Mouse (Mus musculus) kidney, postnatal 36 days (tissue): ENCODE measurements around the gene Col26a1.
"Not testable (repeated sequence)": the region's sequence is repeated elsewhere in the genome, so short reads cannot be mapped to it uniquely, and the experiment has no call there.

Experiments used
- DNase-seq, 2 experiments: peaks; one replicate each; pipeline ENCODE4 v3.0.0; 2021 to 2022; ENCODE audit warnings: mixed read lengths in 2 of 2

Gene Col26a1

DNA sequence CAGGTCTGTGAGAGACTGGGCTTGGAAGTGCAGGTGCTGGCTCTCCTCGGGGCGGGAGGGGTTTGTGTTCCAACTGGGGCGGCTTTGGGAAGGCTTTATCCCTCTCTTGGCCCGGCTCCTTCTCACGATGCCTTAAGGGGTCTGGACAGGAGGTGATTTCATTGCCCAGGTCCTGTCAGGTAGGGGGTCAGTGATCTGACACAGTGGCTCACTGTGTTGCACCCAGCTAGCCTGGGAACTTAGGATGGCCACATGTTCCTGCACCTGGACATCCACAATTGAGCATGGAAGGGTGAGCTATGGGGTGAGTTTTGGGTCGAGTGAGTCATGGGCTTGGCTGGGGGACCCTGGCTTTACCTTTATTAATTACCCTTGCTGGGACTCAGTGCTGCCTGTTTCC is 144.1 kb downstream of the Col26a1 start:
- no peak for DNase-seq

DNA sequence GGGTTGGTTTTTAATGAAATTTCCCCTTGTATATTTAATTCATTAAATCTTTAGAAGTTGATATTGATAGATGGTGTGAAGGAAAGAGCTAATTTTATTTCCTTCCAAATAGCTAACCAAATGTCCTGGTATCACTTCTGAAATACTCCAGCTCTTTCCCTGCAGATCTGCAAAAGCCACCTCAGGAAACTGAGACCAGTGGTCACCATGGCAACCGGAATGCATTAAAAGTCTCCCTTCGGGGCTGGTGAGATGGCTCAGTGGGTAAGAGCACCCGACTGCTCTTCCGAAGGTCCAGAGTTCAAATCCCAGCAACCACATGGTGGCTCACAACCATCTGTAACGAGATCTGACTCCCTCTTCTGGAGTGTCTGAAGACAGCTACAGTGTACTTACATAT is 156.7 kb downstream of the Col26a1 start:
- DNase-seq: not testable (repeated sequence)

DNA sequence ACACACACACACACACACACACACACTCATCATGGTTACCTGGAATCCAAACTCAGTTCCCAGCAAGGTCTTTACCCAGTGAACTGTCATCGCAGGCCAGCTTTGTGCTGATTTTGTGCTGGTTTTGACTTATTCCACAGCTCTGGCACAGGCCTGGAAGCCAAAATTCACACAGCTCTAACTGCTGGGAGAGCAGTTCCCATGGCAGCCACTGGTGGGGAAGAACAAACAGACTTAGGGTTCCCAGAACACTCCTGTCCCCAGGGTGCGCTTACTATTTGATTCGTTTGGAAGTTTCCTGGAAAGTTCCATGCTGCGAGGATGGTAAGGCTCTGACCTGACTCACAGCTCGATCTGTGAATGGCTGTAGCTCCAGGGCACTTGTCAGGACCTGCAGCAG is 161.4 kb downstream of the Col26a1 start:
- DNase-seq: no peak

GRCm38 (mm10) chr5:136718656-136719055 is 164.4 kb downstream of the Col26a1 start:
- no peak for DNase-seq

- DNase-seq: no peak
Observed at GRCm38 (mm10) chr5:136717573-136717854, 165.5 kb downstream of the Col26a1 start.

DNA sequence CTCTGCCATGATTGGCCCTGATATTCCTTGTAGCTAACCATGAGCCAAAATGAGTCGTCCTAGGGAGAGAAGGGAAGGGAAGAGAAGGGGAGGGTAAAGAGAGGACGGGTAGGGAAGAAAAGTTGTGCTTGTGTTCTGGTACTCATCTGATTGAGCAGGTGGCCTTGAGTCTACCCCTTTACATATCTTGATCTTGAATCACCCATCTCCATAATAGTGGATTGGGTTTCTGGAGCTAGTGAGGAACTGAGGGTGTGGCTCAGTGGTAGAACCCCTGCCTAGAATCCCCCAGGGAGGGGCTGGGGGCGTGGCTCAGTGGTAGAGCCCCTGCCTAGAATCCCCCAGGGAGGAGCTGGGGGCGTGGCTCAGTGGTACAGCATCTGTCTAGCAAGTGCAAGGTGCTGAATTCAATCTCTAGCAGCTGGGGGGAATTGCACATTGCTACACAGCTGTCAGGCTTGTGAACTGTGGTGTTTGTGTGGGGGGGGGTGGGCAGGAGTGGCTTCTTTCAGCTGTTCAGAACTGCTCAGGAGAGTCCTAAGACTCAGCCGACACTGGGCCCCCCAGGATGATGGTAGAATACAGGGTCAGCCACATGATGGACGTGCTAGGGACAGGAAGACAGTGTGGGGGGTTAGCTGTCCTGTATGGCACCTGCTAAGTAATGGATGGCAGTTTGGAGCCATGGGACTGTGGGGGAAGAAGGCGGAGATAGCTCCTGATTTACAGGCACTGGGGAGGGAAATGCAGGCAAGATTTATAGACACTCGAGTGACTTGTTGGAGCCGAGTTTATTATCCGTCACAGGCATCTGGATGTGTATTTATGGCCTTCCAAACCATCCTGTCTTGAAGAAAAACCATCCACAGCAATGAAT is 166.1 kb downstream of the Col26a1 start:
- no peak for DNase-seq

GRCm38 (mm10) chr5:136714879-136715278 is 168.1 kb downstream of the Col26a1 start:
- DNase-seq: peak in 1 of 2 experiments; percentile 49

- DNase-seq: no peak
Observed at GRCm38 (mm10) chr5:136714232-136714875, 168.7 kb downstream of the Col26a1 start.

DNA sequence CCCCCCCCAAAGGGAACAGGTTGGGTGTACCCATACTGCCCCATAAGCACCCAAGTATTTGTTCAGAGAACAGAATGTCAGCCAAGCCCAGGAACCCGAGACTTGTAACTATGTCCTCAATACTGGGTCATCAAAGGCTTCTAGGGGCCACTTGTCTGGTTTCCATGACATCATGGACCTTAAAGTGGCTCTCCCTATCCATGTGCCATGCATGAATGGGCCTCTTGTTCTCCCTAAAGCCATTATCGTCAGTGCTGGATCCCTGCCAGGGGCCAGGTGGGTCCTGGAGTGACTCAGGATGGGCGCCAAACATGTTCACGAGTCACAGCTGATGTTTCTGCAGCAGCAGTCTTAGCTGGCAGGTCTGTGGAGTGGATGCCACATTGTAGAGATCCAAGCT is 172.3 kb downstream of the Col26a1 start:
- no peak for DNase-seq

DNA sequence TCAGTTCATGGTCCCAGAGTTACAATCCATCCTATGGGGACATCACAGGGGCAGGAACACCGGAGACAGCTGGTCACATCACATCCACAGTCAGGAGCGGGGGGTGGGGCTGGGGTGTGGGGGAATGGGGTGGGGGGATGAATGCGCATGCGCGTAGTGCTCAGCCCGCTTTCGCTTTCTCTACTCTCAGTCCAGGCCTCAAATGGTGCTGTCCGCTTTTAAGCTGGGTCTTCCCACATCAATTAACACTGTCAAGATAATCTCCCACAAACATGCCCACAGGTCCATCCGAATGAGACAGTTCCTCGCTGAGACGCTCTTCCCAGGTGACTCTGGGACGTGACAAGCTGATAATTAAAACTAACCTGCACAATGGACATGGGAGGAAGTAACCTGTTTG is 174.9 kb downstream of the Col26a1 start:
- no peak for DNase-seq

DNA sequence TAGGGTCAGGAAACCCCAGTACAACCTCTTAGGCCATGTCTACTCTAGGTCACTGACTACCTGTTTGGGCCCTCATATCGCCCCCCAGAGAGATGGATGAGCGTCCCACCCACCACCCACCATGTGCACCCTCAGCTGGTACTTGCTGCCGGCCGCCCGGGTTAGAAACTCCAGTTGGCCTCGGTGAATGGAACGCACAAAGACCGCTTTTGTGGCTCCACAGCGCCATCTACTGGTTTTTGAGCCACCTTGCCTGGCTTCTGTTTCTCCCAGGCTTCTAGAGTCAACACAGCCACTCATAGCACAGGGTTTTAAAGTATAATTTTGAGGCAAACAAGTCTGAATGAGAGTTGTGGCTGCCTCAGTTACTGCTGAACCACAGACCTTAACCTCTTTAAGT is 176.2 kb downstream of the Col26a1 start:
- peak; percentile 61 to 83 for DNase-seq

- DNase-seq: peak in 1 of 2 experiments; percentile 37
Observed at GRCm38 (mm10) chr5:136705532-136705931, 177.5 kb downstream of the Col26a1 start.

DNA sequence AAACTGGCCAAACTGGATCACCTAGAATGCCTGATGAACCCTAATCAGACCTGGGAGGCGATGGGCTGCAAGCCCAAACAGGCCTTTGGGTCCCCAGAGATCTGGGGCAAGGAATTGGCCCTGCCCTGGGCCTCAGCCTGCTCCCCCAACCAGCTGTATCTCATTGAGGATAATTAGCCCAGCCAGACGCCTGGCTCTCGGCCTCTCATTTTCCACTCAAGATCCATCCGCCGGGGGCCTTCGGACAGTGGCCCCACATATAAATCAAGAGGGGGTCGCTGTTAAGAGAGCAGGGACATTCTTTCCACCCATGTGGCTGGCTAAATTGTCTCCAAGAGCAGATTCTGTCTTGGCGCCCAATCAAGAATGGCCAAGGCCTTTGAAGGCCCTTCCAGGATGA is 178.9 kb downstream of the Col26a1 start:
- peak; percentile 7 to 14 for DNase-seq

- peak; percentile 76 to 94 for DNase-seq
Observed at GRCm38 (mm10) chr5:136703751-136704150, 179.3 kb downstream of the Col26a1 start.

DNA sequence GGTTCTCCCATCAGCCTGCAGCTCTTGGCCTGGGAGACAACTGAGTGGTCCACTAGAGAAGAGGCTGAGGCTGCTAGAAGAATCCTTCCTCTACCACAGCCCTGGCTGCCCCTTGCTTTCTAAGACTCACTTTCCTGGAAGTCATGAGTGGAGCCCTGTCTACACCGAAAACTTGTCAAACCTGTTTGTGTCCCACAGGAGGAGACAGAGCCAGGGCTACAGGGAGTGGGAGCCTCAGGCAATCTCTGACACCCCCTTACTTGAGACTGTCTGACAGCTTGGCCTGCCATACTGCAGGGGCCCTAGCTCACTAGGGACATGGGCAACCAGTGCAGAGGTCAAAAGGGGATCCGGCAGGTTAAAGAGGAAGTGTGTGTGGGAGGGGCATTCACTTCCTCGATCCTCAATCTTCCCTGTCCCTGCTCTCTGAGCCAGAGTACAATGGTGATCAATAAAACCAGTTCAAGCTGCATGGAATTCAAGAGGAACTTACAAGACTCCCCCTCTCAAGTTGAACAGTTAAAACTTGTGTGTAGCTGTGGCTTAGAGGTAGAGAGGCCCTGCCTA is 180.8 kb downstream of the Col26a1 start:
- peak; percentile 13 to 26 for DNase-seq

- DNase-seq: no peak
Observed at GRCm38 (mm10) chr5:136697618-136698017, 185.4 kb downstream of the Col26a1 start.

DNA sequence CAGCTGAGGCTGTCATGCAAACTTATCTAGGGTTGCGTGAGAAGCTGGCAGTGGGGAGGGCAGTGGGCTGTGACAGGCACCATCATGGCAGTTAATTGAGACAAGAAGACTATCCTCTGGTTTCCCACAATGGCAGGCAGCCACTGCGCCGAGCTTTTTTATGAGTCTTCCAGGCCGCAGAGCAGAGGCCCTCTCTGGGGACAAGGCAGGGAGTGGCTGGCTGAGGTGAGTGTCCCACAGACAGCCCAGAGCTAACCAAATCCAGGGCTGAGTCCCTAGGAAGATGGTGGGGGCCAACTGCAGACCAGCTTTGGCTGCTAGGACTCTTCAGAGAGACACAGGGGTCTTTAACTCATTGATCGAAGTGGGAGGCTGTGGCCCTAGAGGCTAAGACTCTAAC is 186.5 kb downstream of the Col26a1 start:
- no peak for DNase-seq

DNA sequence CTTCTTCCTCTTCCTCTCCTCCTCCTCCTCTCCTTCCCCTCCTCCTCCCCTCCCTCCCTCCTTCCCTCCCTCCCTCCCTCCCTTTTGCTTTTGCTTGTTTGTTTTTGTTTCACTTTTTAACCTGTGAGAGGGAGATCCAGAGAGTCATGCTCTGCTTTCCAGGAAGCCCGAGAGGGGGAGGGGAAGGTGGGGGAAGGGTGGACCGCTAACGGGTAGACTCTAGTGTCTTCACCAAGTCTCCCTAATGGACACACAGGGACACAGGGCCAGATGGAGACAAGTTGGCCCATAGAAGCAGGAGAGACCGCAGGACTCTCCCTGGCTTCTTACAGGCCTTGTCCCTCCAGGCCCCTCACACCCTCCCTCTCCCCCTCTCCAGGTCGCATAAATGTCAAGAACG is 188.0 kb downstream of the Col26a1 start:
- no peak for DNase-seq

DNA sequence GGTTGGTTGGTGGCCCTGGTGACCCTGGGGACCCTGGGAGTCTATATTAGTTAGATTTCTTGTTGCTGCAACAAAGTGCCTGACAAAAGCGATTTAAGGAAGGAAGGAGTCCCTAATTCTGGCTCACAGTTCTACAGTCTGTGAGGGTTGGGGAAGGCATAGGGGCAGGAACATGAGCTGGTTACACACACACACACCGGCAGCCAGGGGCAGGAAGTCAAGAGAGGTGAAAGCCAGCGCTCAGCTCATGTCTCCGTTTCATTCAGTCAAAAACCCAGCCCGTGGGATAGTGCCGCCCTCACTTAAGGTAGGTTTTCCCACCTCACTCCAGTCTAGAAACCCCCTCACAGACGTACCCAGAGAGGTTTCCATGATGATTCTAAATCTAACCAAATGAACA is 189.6 kb downstream of the Col26a1 start:
- no peak for DNase-seq

DNA sequence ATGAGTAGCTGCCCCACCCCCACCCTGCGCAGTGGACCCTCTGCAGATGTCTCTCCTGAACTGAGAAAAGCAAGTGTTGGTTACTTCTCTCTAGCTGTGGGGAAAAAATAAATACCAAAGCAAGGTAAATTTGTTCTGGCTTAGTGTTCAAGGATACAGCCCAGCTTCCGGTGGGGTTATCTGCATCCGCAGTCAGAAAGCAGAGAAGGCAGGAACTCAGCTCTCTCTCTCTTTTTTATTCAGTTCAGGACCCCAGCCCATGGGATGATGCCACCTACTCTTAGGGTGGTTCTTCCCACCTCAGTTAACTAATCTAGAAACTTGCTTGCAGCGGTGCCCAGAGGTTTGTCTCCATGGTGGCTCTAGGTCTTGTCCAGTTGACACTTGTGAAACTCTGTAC is 190.2 kb downstream of the Col26a1 start, which contains the start of gene Myl10:
TSS of gene Myl10 (plus strand) at position 363 of the 400 bp plus-strand sequence.
- no peak for DNase-seq
